Mouse (Mus musculus) CH12.LX (cell line): ENCODE measurements around the gene Gm11037.

ENCODE experiments used
- CHD1 ChIP-seq: IDR thresholded peaks from 2 replicates; pipeline ENCODE4 v1.6.1; 2012; ENCODE audit warnings: low read depth, low read length, improper control_type of control experiment, inconsistent platforms
- CTCF ChIP-seq, 2 experiments: IDR thresholded peaks in 1 of 2; conservative IDR thresholded peaks in 1 of 2; 2 replicates each; pipeline ENCODE4 v1.5.1; 2011 to 2012; ENCODE audit warnings: low read depth in 2 of 2, low read length in 2 of 2, improper control_type of control experiment in 1 of 2, inconsistent platforms in 1 of 2, mild to moderate bottlenecking in 1 of 2, moderate library complexity in 1 of 2
- ELF1 ChIP-seq: IDR thresholded peaks from 2 replicates; pipeline ENCODE4 v1.6.1; 2014; ENCODE audit warnings: low read depth, mild to moderate bottlenecking, inconsistent platforms, low read length, improper control_type of control experiment
- EP300 ChIP-seq: IDR thresholded peaks from 2 replicates; pipeline ENCODE4 v1.6.1; 2011; ENCODE audit warnings: low read length, improper control_type of control experiment
- HCFC1 ChIP-seq: IDR thresholded peaks from 2 replicates; pipeline ENCODE4 v1.6.1; 2012; ENCODE audit warnings: low read depth, mild to moderate bottlenecking, inconsistent platforms, low read length, improper control_type of control experiment
- JUND ChIP-seq: conservative IDR thresholded peaks from 2 replicates; pipeline ENCODE4 v1.6.1; 2011; ENCODE audit warnings: low read depth, low read length, improper control_type of control experiment
- KAT2A ChIP-seq: IDR thresholded peaks from 2 replicates; pipeline ENCODE4 v1.6.1; 2012; ENCODE audit warnings: low read length, improper control_type of control experiment, inconsistent platforms; ENCODE audit not compliant: insufficient replicate concordance
- MAX ChIP-seq: IDR thresholded peaks from 2 replicates; pipeline ENCODE4 v1.6.1; 2011; ENCODE audit warnings: low read length, improper control_type of control experiment
- NRF1 ChIP-seq: IDR thresholded peaks from 2 replicates; pipeline ENCODE4 v1.6.1; 2014; ENCODE audit warnings: low read depth, mild to moderate bottlenecking, inconsistent platforms, low read length, improper control_type of control experiment, moderate library complexity
- POLR2A ChIP-seq: IDR thresholded peaks from 2 replicates; pipeline ENCODE4 v1.6.1; 2011; ENCODE audit warnings: low read depth, mild to moderate bottlenecking, improper control_type of control experiment, low read length
- RAD21 ChIP-seq: IDR thresholded peaks from 2 replicates; pipeline ENCODE4 v1.6.1; 2011; ENCODE audit warnings: low read depth, mild to moderate bottlenecking, low read length, improper control_type of control experiment, moderate library complexity
- TCF12 ChIP-seq: IDR thresholded peaks from 2 replicates; pipeline ENCODE4 v1.6.1; 2014; ENCODE audit warnings: low read depth, mild to moderate bottlenecking, inconsistent platforms, low read length, improper control_type of control experiment
- UBTF ChIP-seq: IDR thresholded peaks from 2 replicates; pipeline ENCODE4 v1.6.1; 2012; ENCODE audit warnings: low read depth, mild to moderate bottlenecking, inconsistent platforms, low read length, improper control_type of control experiment, moderate library complexity
- USF2 ChIP-seq: conservative IDR thresholded peaks from 2 replicates; pipeline ENCODE4 v1.6.1; 2011; ENCODE audit warnings: low read depth, low read length, improper control_type of control experiment

DNA sequence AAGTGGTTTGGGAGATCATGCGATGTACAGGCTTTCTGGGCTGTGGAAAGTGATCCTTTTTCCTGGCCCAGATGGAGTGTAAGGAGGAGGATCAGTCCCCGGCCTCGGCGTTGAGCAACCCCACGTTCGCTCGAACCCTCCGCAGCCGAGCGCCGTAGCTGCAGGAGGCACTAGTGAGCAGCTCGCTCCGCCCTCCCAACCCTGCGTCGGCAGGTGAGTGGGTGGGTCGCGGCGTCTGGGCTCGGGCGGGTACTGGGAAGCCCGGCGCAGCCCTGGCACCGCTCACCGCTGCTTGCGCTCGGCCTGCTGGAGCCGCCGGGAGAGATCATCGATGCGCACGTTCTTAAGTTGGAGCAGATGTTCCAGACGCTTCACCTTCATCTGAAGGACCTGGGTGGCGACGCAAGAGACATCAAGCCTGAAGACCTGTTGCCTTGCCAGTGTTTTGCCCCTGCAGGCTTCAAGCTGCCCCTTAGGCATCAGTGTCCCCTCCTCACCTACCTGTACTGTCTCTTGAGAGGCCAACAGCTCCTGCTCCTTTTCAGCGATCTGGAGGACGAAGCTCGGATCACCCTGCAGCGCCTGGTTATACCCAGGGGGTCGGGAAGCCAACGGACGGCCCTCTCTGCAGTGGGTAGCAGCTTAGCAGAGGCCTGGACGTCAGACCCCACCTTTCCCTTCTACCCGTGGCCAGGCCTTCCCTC lies 38.3 kb downstream of the Gm11037 start:
- TF ChIP-seq POLR2A (no peak), NRF1 (no peak), KAT2A (no peak), MAX (no peak), HCFC1 (no peak), USF2 (no peak), TCF12 (no peak), JUND (no peak), CHD1 (no peak), ELF1 (no peak), RAD21 (no peak), CTCF (conservative IDR thresholded peaks at IDR 0.05 in 1 of 2, IDR thresholded peaks at IDR 0.05 in 1 of 2; ENCODE audit: low read depth in 2 of 2, low read length in 2 of 2) (no peak), UBTF (no peak), EP300 (no peak)
